8 mouse cellular contexts compared by ENCODE assay signal in the genomic region with DNA sequence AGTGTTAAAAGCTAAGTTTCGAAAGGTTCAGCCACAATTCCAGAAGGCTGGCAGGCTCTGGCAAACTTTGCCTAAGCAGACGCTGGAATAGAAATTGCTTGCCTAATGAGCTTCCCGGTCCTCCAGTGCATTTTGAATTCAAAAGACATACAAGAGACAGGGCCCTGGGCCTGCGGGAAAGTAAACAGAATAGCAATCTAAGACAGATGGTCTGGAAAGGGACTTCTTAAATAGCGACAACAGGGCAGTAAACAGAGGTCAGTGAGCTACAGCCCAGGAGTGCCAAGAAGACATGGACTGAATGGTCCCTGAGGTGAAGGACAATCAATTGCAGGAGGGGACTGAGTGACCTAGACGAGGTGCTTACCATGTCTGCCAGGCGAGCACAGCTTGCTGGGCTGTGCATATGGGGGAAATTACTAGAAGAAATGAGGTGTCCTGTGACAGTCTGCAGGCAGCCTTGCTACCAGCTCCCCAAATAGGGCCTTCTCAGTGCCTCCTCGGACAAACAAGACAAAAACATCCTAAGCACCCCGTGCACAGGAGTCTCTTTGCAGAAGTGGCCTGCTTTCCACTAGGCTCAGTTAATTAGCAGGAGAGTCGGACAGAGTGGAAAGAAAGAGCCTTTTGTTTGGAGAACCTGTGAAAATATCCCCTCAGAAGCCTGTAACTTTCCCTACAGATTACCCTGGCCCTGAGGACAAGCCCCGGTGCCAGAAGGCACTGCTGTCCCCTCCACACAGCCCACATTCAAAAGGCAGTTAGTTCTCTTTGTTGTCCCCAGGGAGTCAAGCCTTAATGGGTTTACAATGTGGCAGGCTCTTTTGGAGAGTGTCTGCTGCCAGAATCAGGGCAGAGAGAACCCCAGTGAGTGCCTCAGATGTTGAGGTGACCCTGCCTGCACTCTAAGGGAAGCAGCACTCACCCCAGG.
DNase-seq lines count a peak whose midpoint lies in the region; ATAC-seq and TF ChIP-seq lines count a peak whose summit lies in the region.

No protein-coding gene starts in this region.

- no peaks in the 10 kb centered on the region for H3K36me3 ChIP-seq in embryonic facial prominence, embryonic 11.5 days (replicated peaks; ENCODE audit: control insufficient read depth, insufficient read depth, low read depth, low read length)
- H3K36me3 ChIP-seq in heart, embryonic 11.5 days (ENCODE audit: control insufficient read depth, insufficient read depth, low read length) = no peaks in the 10 kb centered on the region
- no peaks in the 10 kb centered on the region for H3K36me3 ChIP-seq in kidney, embryonic 16.5 days (ENCODE audit: insufficient read depth, low read length)

- H3K4me2 ChIP-seq in embryonic facial prominence, embryonic 11.5 days (ENCODE audit: low read depth, low read length) = no peak overlapping the region
- H3K4me2 ChIP-seq in heart, embryonic 11.5 days = no peak overlapping the region
- H3K4me2 ChIP-seq in kidney, embryonic 16.5 days (replicated peaks; ENCODE audit: low read depth, low read length) = no peak overlapping the region

- no peaks in the 10 kb centered on the region for H3K9me3 ChIP-seq in embryonic facial prominence, embryonic 11.5 days (replicated peaks; ENCODE audit: control insufficient read depth, low read length)
- H3K9me3 ChIP-seq in heart, embryonic 11.5 days (replicated peaks; ENCODE audit: control insufficient read depth, low read length) = no peaks in the 10 kb centered on the region
- no peaks in the 10 kb centered on the region for H3K9me3 ChIP-seq in kidney, embryonic 16.5 days (ENCODE audit: low read length)

- no peak for DNase-seq in left cerebral cortex, adult 2 months (ENCODE audit: extremely low spot score in 1 of 2, low spot score in 2 of 2)
- DNase-seq in left cerebral cortex, adult 11 months (ENCODE audit: low spot score) = no peak
- peak; percentile 53 for DNase-seq in embryonic facial prominence, embryonic 11.5 days (ENCODE audit: low spot score)
- peak; percentile 61 to 88 for DNase-seq in lung, postnatal 4 days
- DNase-seq in spleen, postnatal 4 days (ENCODE audit: low spot score in 2 of 2) = no peak

- WGBS in embryonic facial prominence, embryonic 11.5 days = 11% methylated on average over 11 of the region's 11 CpGs
- whole genome bisulfite sequencing in heart, embryonic 11.5 days (ENCODE audit: insufficient replicate concordance) = 23% methylated on average over 11 of the region's 11 CpGs
- whole genome bisulfite sequencing in kidney, embryonic 16.5 days = 32% methylated on average over 11 of the region's 11 CpGs

- intact Hi-C loops in left cerebral cortex, adult 2 months (cut with DNase I) = loop anchor here (1.0 to 5.0 kb wide), 2 partner anchors 89 to 225 kb away; partner anchors contain the start of gene Stard13

- TF ChIP-seq CTCF in left cerebral cortex, adult 2 months (IDR thresholded peaks at IDR 0.05) = no peak

- H3K27me3 ChIP-seq in embryonic facial prominence, embryonic 11.5 days (ENCODE audit: control insufficient read depth, insufficient read depth, low read length) = no peaks in the 10 kb centered on the region
- no peaks in the 10 kb centered on the region for H3K27me3 ChIP-seq in heart, embryonic 11.5 days (ENCODE audit: control insufficient read depth, insufficient read depth, low read length)
- H3K27me3 ChIP-seq in kidney, embryonic 16.5 days (ENCODE audit: insufficient read depth, low read length) = no peaks in the 10 kb centered on the region

- peak overlapping the region; percentile 51 for H3K9ac ChIP-seq in embryonic facial prominence, embryonic 11.5 days (replicated peaks; ENCODE audit: low read length)
- H3K9ac ChIP-seq in heart, embryonic 11.5 days (ENCODE audit: low read depth, low read length) = no peak overlapping the region
- peak overlapping the region; percentile 25 for H3K9ac ChIP-seq in kidney, embryonic 16.5 days (replicated peaks; ENCODE audit: low read length)

- peaks cover 6% of the 10 kb centered on the region; the same call in 1 of the 2 replicates for H3K4me1 ChIP-seq in embryonic facial prominence, embryonic 11.5 days (ENCODE audit: control insufficient read depth, insufficient read depth, low read length)
- H3K4me1 ChIP-seq in heart, embryonic 11.5 days (ENCODE audit: control insufficient read depth, insufficient read depth, low read length) = peaks cover 13% of the 10 kb centered on the region
- H3K4me1 ChIP-seq in kidney, embryonic 16.5 days (ENCODE audit: insufficient read depth, low read length) = peaks cover 29% of the 10 kb centered on the region

- H3K27ac ChIP-seq in left cerebral cortex, adult 2 months = peak overlapping the region; percentile 70
- H3K27ac ChIP-seq in embryonic facial prominence, embryonic 11.5 days (replicated peaks; ENCODE audit: low read depth, low read length) = peak overlapping the region; percentile 74
- 0 out of 2 replicates have a peak overlapping the region, but pooled peaks have one; percentile 42 for H3K27ac ChIP-seq in heart, embryonic 11.5 days (ENCODE audit: low read depth, low read length)
- peak overlapping the region; percentile 66 for H3K27ac ChIP-seq in kidney, embryonic 16.5 days (ENCODE audit: low read length)

- H3K4me3 ChIP-seq in left cerebral cortex, adult 2 months = no peak overlapping the region
- H3K4me3 ChIP-seq in embryonic facial prominence, embryonic 11.5 days (ENCODE audit: low read depth, low read length) = no peak overlapping the region
- no peak overlapping the region for H3K4me3 ChIP-seq in heart, embryonic 11.5 days (ENCODE audit: low read depth, low read length)
- H3K4me3 ChIP-seq in kidney, embryonic 16.5 days (ENCODE audit: low read length) = no peak overlapping the region

- ATAC-seq in embryonic facial prominence, embryonic 11.5 days (replicated peaks; ENCODE audit: insufficient number of reproducible peaks, low FRiP score, low TSS enrichment, low read depth) = peak; percentile 64
- no peak for ATAC-seq in heart, embryonic 11.5 days (replicated peaks; ENCODE audit: insufficient number of reproducible peaks, low FRiP score, low TSS enrichment)
- ATAC-seq in kidney, embryonic 16.5 days (ENCODE audit: low FRiP score, low TSS enrichment) = no peak; the same call in 1 of the 2 replicates
- ATAC-seq in inflammation-experienced regulatory T-cells, adult 6 months = no peak

Comparison
In these comparisons a context has a peak if more than half of its experiments do, and no peak if none do; other contexts are left out.
1. DNase-seq: peak in embryonic facial prominence, embryonic 11.5 days (single experiment) and lung, postnatal 4 days (2 of 2); none in left cerebral cortex, adult 2 months (0 of 2), left cerebral cortex, adult 11 months (single experiment) and spleen, postnatal 4 days (0 of 2).
2. Peak in every context shown above with its lines, with median percentiles within 50 percentile points of each other: H3K27ac ChIP-seq.